Mouse (Mus musculus) lung, postnatal 0 days (tissue): ENCODE measurements around the gene Alk.

ENCODE experiments used
- CTCF ChIP-seq: IDR thresholded peaks from 2 replicates; pipeline ENCODE4 v1.5.1; 2016; ENCODE audit warnings: antibody characterized with exemption, mild to moderate bottlenecking
- EP300 ChIP-seq: IDR thresholded peaks from 2 replicates; pipeline ENCODE4 v1.6.1; 2016; ENCODE audit warnings: antibody characterized with exemption, mild to moderate bottlenecking, control low read depth

DNA sequence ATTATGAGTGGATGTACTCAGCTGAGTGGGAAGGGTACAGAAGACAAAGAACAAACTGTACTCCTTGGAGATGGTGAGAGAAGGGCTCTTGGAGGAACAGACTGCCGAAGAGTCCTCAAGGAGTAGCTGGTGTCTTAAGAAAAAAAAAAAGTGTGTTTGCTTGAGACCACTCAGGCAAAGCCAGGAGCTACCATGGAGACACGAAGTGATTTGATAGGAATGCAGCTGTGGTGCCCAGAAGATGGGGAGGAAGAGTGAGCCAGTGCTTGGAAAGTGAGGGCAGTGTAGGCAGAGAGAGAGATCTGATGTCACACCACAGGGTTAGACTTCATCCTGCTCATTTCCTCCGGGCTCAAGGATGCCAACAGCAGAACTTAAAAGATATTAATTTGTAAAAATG, 613.2 kb downstream of the Alk start:
- TF ChIP-seq CTCF (no peak), EP300 (no peak)
